Mouse (Mus musculus) left cerebral cortex, adult 9 months (tissue): Measurements from ENCODE around the gene Liph.
"Not testable (repeated sequence)": the region's sequence is repeated elsewhere in the genome, so short reads cannot be mapped to it uniquely, and the experiment has no call there.

ENCODE experiments used
- DNase-seq, 2 experiments: peaks; one replicate each; pipeline ENCODE4 v3.0.0; 2022; ENCODE audit warnings: low spot score in 2 of 2

The Liph gene

DNA sequence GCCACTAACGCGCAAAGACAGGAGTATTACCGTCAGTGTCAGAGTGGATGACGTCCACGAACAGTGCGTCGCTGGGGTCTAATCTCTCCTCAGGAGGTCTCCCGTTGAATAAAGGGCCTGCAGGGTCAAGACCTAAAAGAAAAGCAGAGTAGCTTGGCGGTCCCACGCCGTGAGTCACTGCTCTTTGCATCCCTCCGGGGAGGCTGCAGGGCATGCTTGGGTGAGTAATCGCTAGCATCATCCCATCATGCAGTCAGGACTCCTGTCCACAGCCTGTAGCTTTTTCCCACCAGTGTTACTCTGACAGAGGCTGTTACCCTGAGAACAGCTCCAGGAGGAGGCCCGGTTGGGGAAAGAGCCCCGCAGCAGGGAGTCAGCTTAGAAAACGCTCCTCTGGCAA lies 19.3 kb downstream of the Liph start:
- DNase-seq, result no peak

GRCm38 (mm10) chr16:21971446-21971845 lies 24.0 kb downstream of the Liph start:
- DNase-seq, result no peak

DNA sequence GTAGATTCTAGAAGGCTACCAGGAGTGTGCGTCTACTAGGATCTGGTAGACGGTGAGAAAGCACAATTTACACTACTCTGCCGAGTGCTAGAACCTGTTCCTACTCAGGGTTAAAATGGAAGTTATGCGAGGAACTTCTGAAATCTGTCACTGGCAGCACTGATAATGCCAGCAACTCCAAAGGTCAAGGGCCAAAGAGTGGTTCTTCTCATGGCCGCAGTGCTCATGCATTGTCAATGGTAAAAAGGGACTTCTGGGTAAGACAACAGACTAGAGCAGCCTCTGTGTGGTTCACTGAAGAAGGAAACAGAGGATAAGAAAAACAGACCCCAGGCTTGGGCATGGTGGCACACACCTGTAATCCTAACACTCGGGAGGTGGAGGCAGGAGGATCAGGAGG lies 24.9 kb downstream of the Liph start:
- DNase-seq, result no peak

DNA sequence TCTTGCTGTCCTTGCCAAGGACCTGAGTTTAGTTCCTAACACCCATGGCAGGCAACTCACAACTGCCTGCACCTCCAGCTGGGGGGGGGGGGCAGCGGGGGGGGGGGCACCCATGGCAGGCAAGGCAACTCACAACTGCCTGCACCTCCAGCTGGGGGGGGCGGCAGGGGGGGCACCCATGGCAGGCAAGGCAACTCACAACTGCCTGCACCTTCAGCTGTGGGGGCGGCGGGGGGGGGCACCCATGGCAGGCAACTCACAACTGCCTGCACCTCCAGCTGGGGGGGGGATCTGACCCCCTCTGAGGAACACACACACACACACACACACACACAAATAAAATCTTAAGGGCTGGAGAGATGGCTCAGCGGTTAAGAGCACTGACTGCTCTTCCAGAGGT lies 25.6 kb downstream of the Liph start:
- DNase-seq, result no peak

GRCm38 (mm10) chr16:21965576-21965975 lies 29.9 kb downstream of the Liph start:
- no peak for DNase-seq

GRCm38 (mm10) chr16:21955591-21955990 lies 39.9 kb downstream of the Liph start:
- DNase-seq, result no peak

DNA sequence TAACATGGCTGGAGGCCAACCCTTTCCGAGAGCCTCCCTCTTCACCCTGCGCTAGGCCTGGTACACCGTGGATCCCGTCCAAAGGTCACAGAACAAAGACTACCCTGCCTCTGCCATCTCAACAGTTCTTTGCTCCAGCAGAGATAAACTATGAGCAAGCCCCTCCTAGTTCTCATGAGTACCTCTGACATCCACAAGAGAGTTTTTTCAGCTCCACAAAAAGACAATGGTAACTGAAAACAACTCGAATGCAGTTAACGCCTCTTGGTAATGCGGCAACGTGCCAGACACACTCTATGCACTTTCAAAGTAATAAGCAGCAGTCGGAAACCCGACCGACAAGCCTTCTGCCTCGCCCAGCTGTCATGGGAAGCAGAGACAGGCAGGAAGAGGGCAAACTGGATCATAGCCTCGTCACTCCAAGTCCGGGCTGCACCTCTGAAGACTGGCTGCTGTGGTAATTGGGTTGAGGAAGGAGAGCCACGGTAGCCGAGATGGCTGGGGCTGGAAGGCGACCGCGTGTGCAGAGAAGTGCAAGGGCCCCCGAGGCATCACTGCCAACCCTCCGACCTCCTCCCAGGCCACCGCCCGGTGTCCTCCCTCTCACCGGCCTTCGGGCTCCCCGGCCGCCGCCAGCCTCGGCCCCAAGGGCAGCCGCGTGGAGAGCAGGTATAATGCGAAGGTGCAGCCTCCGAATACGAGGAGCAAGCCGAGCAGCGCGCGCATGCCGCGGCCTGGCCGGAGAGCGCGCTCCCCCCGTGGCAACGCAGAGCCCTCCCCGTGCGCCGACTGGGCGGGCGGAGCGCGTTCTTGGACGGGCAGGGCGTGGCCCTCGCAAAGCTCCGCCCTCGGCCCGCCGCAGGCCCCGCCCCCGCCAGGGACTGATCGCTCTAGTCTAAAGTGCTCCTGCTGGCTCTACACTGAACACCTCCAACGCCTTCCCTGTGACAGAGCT lies 48.4 kb downstream of the Liph start, which contains the start of gene Tmem41a:
TSS of gene Tmem41a (minus strand) at position 792 of the 955 bp plus-strand sequence.
- peak; percentile 61 to 88 for DNase-seq

DNA sequence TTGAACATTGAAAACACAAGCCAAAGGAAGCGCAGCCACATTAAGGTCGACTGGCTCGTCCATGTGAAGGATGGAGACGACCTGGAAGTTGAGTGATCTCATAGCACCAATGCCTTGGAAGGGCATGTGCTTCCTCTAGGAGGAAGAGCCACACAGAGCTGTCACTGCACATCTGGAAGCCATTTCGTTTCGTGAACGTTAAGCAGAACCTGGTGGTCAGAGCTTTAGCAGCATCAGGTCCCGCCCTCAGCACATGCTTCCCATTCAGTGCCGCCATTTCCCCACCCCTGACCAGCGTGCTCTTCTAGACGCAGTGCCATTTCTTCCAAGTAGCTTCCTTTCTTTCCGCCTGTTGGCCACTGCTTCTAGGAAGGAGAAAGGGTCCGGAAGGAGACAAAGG lies 67.0 kb downstream of the Liph start:
- no peak for DNase-seq

DNA sequence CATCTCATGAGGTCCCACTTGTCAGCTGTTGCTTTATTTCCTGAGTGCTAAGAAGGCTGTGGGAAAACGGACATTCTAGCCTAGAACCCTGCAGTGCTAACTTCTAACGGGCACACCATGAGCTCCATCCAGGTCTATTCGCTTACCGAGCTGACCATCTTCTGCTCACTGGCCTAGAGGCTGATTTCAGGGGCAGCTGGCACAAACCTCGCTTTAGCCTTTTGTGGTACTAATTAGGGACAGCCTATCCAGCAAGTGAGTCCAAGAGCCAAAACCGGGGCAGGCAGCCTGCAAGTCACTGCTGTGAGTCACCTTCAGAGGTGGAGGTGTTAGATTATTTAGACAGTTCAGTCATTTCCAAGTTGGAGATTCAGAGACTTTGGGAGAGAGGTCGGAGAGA lies 78.8 kb downstream of the Liph start:
- no peak for DNase-seq

GRCm38 (mm10) chr16:21913347-21913746 lies 82.1 kb downstream of the Liph start:
- DNase-seq, result peak in 1 of 2 experiments; percentile 14

- not testable (repeated sequence) for DNase-seq
These were observed 86.6 kb downstream of the Liph start for GRCm38 (mm10) chr16:21908906-21909305.

DNA sequence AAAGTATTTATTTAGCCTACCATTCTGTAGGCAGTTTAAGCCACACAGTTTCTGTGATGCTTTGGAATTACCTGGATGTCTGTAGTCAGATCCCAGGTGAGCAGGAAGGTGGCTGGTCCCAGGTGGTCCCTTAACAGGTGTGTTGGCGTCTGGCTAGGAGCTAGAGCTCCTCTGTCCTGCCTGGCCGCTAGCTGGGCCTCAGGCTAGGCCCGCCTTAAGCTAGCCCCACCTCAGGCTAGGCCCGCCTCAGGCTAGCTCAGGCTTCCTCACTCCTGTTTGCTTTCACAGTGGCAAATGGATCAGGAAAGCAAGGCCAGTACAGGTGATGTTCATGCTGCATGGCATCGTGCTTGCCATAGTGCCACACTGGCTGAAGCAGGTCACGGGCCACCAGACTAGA lies 88.6 kb downstream of the Liph start:
- DNase-seq, result no peak

DNA sequence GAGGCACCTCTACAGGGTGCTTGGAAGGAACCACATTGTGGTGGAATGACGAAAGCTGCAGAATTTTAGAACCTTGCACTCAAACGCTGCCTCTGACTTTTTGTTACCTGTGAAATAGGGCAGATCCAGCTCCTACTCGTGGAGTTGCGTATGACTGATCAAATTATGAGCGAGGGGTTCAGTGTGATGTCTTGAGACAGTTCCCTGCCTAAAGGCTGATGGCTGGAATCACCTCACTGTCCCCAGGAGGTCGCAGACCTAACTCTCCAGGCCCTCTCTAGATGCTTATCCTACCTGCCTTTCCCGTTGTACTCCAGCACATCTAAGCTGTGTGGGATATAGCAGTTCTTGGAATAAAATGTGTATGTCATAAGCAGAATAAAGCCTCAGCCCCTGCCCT lies 89.5 kb downstream of the Liph start:
- no peak for DNase-seq

- no peak for DNase-seq
These were observed 90.8 kb downstream of the Liph start for GRCm38 (mm10) chr16:21904636-21905035.
